Mouse (Mus musculus): ENCODE measurements around the gene Cwc22.

- TF ChIP-seq CTCF (IDR thresholded peaks at IDR 0.05) (no peak), EP300 (IDR thresholded peaks at IDR 0.05) (no peak)
These were observed 104.7 kb downstream of the Cwc22 start for GRCm38 (mm10) chr2:77841464-77841863.

All from lung, postnatal 0 days (tissue).